Mouse (Mus musculus) kidney, adult 2 months (tissue): ENCODE data around the gene Cd320.

Experiments used
- CTCF ChIP-seq: fragments of 200-500 bp; conservative IDR thresholded peaks from 2 replicates; pipeline ENCODE4 v1.5.1; 2011; ENCODE audit warnings: low read depth, mild to moderate bottlenecking, control low read depth, low read length, moderate library complexity, mixed read lengths; ENCODE audit not compliant: insufficient read depth, insufficient read length
- POLR2A ChIP-seq: fragments of 200-500 bp; IDR thresholded peaks from one replicate; pipeline ENCODE4 v1.6.1; 2011; ENCODE audit warnings: low read depth, low read length, control low read depth

DNA sequence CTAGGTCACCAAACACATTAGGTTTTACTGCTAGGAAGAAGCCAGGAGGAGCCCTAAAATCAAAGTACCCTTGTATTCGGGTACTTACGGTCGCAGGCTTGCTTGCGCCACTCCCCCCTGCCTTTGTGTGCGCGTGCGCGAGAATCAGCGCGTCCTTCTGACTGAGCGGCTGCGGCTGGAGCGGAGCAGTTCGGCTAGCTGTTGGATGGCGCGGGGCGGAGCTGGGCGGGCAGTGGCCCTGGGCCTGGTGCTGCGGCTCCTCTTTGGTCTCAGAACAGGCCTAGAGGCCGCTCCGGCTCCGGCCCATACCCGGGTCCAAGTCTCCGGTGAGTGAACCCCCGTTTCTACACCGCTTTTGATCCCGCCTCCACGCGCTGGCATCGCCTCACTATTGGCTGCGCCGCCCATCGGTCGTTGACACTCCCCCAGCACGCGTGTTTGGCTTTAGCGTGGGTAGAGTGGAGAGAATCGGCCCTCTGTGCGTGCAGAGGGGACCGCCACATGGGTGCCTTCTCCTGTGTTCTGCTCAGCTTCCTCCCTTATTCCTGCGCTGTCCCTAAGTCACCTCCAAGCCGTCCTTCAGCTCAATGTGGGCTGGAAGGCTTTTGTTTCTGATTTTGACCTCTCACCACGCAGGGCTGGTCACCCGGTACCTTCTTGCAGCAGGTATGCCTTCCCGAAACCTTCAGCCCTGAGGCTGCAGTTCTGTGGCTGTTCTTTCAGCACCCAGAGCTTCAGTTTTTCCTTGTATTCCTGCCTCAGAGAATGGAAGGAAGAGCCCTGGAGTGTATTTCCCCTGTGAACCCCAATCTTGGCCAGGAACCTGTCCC is at the start of gene Cd320:
- TF ChIP-seq CTCF = no peak
- TF ChIP-seq POLR2A = peak; percentile 15
